Mouse (Mus musculus) E14TG2a.4 (cell line): ENCODE data around the gene Plau.

Experiments
- CTCF ChIP-seq: conservative IDR thresholded peaks from 2 replicates; pipeline ENCODE4 v1.5.1; 2014; ENCODE audit warnings: low read length
- NANOG ChIP-seq: IDR thresholded peaks from 2 replicates; pipeline ENCODE4 v1.6.1; 2014; ENCODE audit warnings: borderline replicate concordance, low read length, mixed read lengths
- POU5F1 ChIP-seq: IDR thresholded peaks from 2 replicates; pipeline ENCODE4 v1.6.1; 2014; ENCODE audit warnings: low read length, borderline replicate concordance

GRCm38 (mm10) chr14:20831141-20831910 lies 5.1 kb upstream of the Plau start:
- TF ChIP-seq CTCF (no peak), NANOG (no peak), POU5F1 (no peak)
